Mouse (Mus musculus): ENCODE measurements around the gene Sbsn.

DNA sequence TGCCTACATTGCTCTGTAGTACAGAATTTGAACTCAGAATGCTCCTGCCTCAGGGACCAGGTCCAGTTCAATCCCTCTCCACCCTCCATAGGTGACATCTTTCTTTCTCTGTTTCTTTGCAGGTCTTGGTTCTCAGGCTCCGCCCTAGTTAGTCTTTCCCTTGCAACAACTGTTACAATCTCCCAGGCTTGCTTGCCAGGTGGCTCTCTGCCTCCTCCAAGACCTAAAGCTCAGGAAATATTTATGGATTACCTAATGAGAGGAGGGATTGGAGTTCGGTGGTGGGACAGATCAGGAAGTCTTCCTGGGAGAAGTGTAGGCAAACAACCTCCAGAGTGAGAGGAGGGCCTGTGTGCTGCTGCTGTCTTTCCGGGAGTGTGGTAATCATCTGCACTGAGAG is 31.4 kb downstream of the Sbsn start:
- TF ChIP-seq CTCF (IDR thresholded peaks at IDR 0.05; ENCODE audit: low read depth) (no peak), EP300 (optimal IDR thresholded peaks at IDR 0.05) (no peak)
